Mouse (Mus musculus) heart, adult 2 months (tissue): ENCODE measurements around the gene Fstl5.

Experiments
- CTCF ChIP-seq: fragments of 200-600 bp; IDR thresholded peaks from 2 replicates; pipeline ENCODE4 v1.8.1; 2022; ENCODE audit warnings: antibody characterized with exemption, mild to moderate bottlenecking, moderate library complexity
- EP300 ChIP-seq: fragments of 200-500 bp; IDR thresholded peaks from 2 replicates; pipeline ENCODE4 v1.6.1; 2011; ENCODE audit warnings: low read depth, low read length, control low read depth; ENCODE audit not compliant: insufficient read depth

DNA sequence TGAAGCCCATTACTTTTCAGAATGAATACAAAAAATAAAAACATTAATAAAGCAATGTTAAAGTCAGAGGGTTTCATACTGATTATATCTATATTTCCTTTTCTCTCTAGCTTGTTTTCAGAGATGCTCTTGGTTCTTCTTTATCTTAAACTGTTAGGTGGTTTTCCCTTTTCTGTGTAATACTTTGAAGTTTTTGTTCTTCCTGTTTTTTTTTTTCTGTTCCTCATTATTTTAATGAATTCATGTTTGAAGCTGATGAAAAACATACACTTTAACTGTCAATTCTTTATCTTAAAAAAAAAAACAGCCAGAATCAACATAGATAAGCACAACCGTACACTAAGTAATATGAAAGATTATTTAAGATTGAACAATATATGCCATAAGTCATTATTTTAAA, 218.9 kb downstream of the Fstl5 start:
- no peak for TF ChIP-seq CTCF
- TF ChIP-seq EP300: no peak
